Mouse (Mus musculus): Measurements from ENCODE around the gene Hsh2d.

The Hsh2d gene

DNA sequence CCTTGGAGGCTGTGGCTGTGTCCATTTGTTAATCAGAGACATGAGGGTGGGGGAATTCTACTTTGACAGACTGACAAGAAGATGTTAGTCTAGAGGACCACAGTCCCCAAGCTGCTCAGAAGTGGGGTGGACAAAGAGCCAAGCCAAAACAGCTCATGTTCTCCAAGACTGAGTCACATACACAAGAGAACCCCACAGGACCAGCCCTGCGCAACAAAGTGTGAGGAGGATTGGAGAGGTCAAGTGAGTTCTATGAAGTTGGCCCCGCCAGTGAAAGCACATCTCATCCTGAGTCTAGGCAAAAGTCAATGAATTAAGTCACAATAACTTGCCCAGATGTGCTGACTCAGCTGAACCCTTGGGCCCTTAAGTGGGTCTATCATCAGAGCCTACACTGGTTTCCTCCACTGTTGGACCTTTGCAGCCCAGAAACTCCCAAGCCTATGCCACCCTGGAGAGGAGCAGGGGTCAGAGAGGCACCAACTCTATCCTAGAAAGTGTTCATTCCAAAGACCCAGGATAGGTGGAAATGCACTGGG, 1.6 kb upstream of the Hsh2d start:
- no peak for DNase-seq (ENCODE audit: low spot score in 2 of 2)

- no peak for DNase-seq (ENCODE audit: low spot score in 2 of 2)
These were observed 739 bp downstream of the Hsh2d start for GRCm38 (mm10) chr8:72190215-72190539.

- DNase-seq (ENCODE audit: low spot score in 2 of 2): no peak
These were observed 2.6 kb downstream of the Hsh2d start for GRCm38 (mm10) chr8:72192065-72192464.

DNA sequence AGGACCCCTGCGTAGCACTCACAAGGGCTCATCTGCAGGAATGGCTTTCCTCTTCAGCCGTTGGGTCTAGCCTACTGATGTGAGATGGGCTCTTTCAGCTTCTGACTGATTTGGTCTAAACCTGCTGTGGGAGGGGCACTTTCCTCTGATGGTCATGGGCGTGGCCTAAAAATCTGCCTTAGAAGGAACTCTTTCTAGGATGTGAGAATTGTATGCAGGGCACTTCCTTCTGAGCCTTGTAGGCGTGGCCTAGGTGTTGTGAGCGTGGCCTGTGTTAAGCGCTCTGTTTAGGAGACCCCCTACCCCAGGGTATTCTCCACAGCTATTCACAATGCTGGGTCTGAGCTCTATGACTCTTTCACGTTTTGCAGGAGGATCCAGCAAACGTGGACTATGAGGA, 8.6 kb downstream of the Hsh2d start:
- DNase-seq (ENCODE audit: low spot score in 2 of 2): no peak

GRCm38 (mm10) chr8:72208582-72208981, 19.1 kb downstream of the Hsh2d start:
- DNase-seq (ENCODE audit: low spot score in 2 of 2): no peak

DNA sequence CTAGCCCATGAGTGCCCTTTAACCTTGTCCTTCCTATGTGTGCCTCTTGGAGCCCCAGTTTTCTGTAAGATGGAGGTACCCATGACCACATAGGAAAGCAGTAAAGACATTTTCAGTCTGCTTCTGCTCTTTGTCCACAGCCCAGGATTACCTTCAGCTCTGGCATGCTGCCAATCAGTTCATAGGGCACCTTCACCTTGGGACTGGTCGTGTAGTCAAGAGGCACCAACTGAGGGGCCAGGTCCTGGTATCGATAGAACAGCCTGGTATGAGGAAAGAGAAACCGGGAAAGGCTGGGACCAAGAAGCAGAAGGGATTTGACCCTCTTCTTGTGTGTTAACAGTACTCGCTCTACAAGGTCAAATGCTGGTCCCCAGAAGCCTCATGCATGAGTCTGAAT, 20.8 kb downstream of the Hsh2d start:
- DNase-seq (ENCODE audit: low spot score in 2 of 2): no peak

DNA sequence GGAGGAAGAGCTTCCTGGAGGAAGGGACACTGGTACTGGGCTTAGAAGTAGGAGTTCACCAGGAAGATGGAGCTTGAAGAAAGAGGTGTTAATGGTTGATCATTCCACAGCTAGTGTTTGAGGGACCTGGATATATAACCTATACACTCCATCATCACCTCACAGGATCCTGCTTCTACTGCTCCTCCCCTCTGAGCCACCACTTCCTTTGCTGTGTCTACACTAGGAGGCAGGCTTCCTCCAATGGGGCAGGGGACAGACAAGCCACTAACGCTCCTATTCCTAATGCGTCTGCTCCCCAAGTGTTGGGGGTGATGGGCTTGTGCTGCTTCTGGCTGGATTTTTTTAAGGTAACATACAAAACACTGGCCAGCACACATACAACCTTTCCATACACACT, 21.3 kb downstream of the Hsh2d start:
- DNase-seq (ENCODE audit: low spot score in 2 of 2): no peak

DNA sequence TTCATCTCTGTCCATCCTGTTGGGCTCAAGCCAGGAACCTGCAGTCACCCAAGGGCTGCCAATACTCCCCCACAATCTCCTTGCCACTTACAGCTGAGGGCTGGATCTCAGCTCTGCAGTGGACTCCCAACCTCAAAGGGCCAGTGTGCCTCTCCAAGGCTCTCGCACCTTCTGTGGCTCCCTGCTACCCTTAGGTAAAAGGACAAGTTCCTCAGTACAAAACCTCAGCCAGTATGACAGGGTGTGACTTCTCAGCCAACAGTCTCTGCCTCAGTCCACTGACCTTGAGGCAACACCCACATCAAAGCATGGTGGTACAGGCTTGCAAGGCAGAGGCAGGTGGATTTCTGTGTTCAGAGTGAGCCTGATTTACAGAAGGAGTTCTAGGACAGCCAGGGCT, 22.4 kb downstream of the Hsh2d start:
- DNase-seq (ENCODE audit: low spot score in 2 of 2): no peak

GRCm38 (mm10) chr8:72212751-72213150, 23.3 kb downstream of the Hsh2d start, which contains the start of gene Cib3:
Gene Cib3 (minus strand): TSS chr8:72212837.
- no peak for DNase-seq (ENCODE audit: low spot score in 2 of 2)

DNA sequence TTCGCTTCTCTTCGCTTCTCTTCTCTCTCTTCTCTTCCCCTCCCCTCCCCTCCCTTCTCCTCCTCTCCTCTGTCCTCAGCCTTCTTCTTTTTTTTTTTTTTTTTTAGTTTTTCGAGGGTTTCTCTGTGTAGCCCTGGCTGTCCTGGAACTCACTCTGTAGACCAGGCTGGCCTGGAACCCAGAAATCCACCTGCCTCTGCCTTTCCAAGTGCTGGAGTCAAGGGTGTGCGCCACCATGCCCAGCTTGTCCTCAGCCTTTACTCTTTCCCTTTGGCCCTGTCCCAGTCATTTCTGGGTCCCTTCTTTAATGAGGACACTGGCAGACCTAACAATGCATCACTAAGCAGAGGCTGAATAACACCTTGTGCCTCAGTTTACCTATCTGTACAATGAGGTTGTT, 24.1 kb downstream of the Hsh2d start, which contains the start of gene Gm11034:
TSS of gene Gm11034 (minus strand) at position 101 of the 400 bp plus-strand sequence.
- DNase-seq (ENCODE audit: low spot score in 2 of 2): no peak

- no peak for DNase-seq (ENCODE audit: low spot score in 2 of 2)
These were observed 25.6 kb downstream of the Hsh2d start for GRCm38 (mm10) chr8:72215060-72215459.

DNA sequence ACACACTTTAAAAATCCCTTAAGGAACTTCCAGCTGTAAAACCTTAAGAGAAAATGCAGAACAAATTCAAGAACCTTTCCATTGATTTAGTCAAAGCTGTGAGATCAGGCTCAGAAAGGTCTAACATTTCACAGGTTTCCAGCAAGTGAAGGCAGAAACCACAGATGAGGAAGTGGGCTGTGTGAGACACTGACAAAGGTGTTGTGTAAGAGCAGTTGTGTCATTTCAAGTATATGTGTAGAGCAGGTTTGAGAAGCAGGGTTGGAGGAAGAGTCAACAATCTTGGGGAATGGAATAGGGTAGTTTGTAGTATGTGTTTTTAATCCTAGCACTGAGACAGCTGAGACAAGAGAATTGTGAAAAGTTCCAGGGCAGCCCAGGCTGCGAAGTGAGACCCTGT, 26.4 kb downstream of the Hsh2d start:
- DNase-seq (ENCODE audit: low spot score in 2 of 2): no peak

- DNase-seq (ENCODE audit: low spot score in 2 of 2): no peak
These were observed 29.5 kb downstream of the Hsh2d start for GRCm38 (mm10) chr8:72218781-72219540.

GRCm38 (mm10) chr8:72219541-72220363, 30.3 kb downstream of the Hsh2d start, which contains the start of gene Fam32a:
Gene Fam32a (plus strand): TSS chr8:72219730.
- peak; percentile 54 to 84 for DNase-seq (ENCODE audit: low spot score in 2 of 2)

GRCm38 (mm10) chr8:72220758-72221157, 31.3 kb downstream of the Hsh2d start:
- no peak for DNase-seq (ENCODE audit: low spot score in 2 of 2)

DNA sequence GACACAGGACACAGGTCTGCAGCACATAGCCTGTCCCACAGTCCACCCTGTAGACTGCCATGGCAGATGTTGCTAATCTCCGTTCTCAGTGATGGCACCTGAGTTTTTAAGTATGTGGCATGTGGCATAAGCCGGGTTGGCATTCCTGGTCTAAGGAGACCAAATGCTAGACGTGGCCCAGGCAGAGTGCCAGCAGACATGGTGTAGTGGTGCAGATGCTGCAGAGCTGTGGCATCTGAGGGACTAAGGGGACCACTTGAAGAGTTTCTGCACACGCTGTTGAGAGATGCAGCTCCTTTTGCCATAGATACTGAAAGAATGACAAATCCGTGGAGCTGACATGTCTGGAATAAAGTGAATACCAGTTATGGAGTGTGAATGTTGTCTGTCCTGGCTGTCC, 33.2 kb downstream of the Hsh2d start:
- DNase-seq (ENCODE audit: low spot score in 2 of 2): no peak

DNA sequence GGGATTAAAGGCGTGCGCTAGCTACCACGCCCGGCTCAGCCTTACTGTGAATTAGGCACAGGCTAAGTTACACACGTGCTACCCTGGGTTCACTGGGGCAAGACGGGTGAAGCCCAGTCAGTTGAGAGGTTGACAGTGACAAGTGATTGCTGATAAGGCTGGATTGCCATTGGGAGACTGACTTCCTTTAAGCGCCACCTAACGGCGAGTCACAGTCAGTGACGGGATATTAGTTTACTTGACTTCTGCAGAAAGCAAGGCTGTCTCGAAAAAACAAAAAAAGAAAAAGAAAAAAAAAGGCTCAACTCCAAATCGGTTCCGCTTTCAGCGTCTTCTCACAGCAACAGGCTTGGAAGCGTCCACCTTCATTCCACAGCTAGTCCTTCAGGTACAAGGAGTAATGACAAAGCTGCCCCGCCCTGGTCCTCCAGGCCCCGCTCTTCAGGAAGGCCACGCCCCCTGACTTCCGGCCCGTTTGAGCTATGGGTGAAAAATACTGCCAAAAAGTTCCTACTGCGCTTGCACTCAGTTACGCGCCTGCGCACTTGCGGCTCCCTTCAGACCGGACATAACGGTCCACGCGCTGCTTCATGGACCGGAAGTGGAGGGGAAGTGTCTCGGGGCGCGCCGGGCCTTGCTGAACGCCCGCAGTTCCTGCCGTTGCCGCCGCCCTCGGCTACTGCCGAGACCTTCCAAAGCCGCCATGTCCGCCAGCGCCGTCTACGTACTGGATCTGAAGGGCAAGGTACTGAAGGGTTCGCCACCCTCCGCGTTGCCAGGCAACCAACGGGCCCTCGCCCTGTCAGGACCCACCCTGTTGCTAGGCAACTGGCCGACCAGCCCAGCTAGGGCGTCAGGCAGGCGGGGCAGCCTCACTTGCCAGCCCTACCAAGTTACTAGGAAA, 50.3 kb downstream of the Hsh2d start, which contains the start of gene Ap1m1:
TSS of gene Ap1m1 (plus strand) at position 520 of the 904 bp plus-strand sequence.
- DNase-seq (ENCODE audit: low spot score in 2 of 2): peak; percentile 90 to 96

- no peak for DNase-seq (ENCODE audit: low spot score in 2 of 2)
These were observed 50.9 kb downstream of the Hsh2d start for GRCm38 (mm10) chr8:72240403-72240763.

DNA sequence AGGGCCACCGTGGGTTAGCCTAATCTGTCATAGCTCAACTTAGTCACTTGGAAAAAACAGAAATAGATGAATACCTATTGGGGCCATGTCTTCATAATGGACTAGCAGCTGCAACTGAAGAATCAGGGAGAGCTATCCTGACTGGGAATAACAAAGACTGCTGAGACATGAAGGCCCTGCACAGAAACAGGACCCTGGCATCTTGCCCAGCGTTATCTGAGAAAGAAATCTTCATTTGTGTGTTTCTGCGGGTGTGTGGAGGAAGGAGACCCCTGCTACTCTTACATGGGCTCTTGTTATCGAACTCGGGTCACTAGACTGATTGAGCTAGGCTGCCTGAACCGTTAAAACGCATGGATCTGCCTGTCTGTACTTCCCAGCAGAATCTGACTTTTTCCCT, 51.5 kb downstream of the Hsh2d start:
- no peak for DNase-seq (ENCODE audit: low spot score in 2 of 2)

DNA sequence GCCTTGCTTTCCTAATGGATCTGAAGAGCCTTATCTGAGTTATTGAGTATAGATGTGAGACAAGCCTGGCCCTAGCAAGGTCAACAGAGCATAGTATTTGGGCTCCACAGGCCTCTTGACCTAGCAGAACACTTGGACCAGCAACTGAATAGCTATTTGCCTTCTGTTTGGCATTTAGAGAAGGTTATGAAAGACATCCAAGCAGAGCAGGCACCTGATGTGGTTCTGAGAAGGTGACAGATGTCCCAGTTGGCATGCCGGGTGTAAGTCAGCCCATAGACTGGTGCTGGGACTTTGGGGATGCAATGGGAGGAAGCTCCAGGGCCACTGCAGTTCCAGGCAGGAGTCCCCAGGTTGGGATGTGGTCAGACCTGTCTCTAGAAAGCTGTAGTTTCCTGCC, 52.8 kb downstream of the Hsh2d start:
- DNase-seq (ENCODE audit: low spot score in 2 of 2): no peak

DNA sequence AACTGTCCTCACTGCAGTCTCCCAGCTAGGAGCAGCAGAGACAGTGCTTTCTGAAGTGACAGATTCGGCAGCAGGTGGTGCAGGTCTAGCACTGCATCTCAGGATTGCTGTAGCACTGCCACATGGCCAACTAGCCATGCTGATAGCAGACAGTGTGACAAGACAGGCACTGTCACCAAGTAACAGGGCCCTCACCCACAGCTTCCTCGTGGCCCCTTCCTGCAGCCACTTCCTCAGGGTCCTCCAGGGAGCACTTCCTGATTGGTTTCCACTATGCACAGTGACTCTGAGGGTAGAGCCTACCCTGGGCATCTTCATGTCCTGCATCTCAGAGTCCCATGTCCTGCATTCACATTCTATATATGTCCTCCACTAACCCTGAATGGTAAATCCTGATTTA, 55.2 kb downstream of the Hsh2d start:
- DNase-seq (ENCODE audit: low spot score in 2 of 2): no peak
